Mouse (Mus musculus): ENCODE measurements around the gene Gm8906.
"Not testable (repeated sequence)": the region's sequence is repeated elsewhere in the genome, so short reads cannot be mapped to it uniquely, and the experiment has no call there.

DNA sequence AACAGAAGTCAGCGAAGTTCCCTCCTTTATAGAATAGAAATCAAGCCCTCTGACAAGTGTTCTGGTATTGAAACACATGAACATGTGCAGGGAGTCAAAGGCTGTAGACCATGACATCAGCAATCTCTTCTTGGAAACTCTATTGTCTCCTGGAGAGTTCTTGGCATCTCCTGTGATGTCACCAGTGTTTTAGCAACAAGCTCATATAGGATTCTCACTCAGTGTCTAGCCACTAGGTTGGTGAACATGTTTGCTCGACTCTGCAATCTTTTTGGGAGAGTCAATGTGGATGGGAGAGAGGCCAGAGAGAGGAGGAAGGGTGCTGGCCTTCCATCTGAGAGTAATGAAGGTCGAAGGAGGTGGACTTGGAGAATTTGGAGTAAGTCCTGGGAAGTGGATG, at the start of gene Gm8906:
- not testable (repeated sequence) for TF ChIP-seq CTCF, EP300 (IDR thresholded peaks at IDR 0.05; ENCODE audit: low read depth)

Data from liver, postnatal 0 days (tissue).